Mouse (Mus musculus) spleen, adult 2 months (tissue): ENCODE results near the gene Fgf14.

Experiments
- CTCF ChIP-seq: fragments of 200-500 bp; IDR thresholded peaks from 2 replicates; pipeline ENCODE4 v1.5.1; 2011; ENCODE audit warnings: mild to moderate bottlenecking, inconsistent platforms; ENCODE audit not compliant: insufficient read depth, insufficient read length, insufficient replicate concordance; ENCODE audit errors: extremely low read depth
- POLR2A ChIP-seq: fragments of 200-500 bp; IDR thresholded peaks from 2 replicates; pipeline ENCODE4 v1.6.1; 2011; ENCODE audit warnings: low read depth, low read length, inconsistent platforms

GRCm38 (mm10) chr14:124191913-124192814, 484.8 kb downstream of the Fgf14 start:
- TF ChIP-seq POLR2A (no peak), CTCF (no peak)
